Mouse (Mus musculus): ENCODE data around the gene Upf3b. TPM values are rescaled to one million over a fixed set of nuclear protein-coding genes. Genes with fewer than 3 reads are reported as not detected.

The Upf3b gene
- polyA plus RNA-seq, 1 experiment = 2.8 TPM

DNA sequence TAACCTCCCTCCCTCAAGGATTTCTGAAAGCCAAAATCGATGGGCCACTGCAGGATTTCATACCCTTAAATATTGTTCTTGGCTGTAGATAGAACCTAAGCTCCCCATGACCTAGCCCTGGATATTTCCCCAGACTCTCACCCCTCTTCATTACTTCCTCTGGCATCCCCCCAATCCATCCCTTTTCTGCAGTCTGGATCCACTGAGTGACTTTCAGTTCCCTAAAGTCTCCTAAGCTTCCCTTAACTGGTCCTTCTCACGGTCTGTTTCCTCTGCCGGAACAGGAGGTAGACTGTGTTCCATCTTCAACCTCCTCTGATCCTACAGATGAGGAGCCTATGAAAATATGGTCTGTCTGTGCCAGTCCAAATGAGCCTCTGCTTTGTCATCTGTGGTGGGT, 42.8 kb downstream of the Upf3b start:
- H3K27me3 ChIP-seq (ENCODE audit: control insufficient read depth, insufficient read depth, insufficient read length) = no peaks in the 10 kb centered on the region
- H3K36me3 ChIP-seq (ENCODE audit: control insufficient read depth, insufficient read depth) = no peaks in the 10 kb centered on the region
- H3K4me3 ChIP-seq = no peak overlapping the region
- H3K79me2 ChIP-seq (ENCODE audit: control insufficient read depth, insufficient read depth) = no peaks in the 10 kb centered on the region
- no peak overlapping the region for H3K4me2 ChIP-seq (ENCODE audit: low read depth)
- no peak overlapping the region for H3ac ChIP-seq (ENCODE audit: control insufficient read depth, insufficient read length)
- TF ChIP-seq TCF3 (IDR thresholded peaks at IDR 0.05; ENCODE audit: insufficient read length, low read depth) (no peak), MYOD1 (IDR thresholded peaks at IDR 0.05; ENCODE audit: control insufficient read depth in 1 of 3, insufficient read length in 2 of 3, low read depth in 2 of 3) (no peak), TCF12 (IDR thresholded peaks at IDR 0.05; ENCODE audit: insufficient read depth, poor library complexity, severe bottlenecking) (no peak), REST (IDR thresholded peaks at IDR 0.05; ENCODE audit: insufficient read depth, insufficient read length) (no peak), MAX (IDR thresholded peaks at IDR 0.05; ENCODE audit: low read depth) (no peak)

DNA sequence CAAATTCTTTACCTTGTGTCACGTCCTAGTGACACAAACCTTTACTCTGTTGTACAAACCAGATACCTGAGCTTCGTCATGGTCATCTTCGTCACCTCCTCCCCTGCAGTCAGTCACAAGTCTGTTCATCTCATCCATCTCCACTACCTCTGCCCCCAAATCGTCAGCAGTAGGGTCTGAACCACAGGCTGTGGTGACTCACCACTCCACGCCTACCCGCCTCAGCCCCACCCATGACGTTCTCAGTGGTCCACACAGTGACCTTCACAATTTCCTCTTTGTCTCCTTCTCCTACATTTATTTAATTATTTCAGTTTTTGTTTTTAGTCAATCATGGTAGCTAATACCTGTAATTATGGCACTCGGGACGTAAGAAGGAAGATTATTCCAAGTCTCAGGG, 46.2 kb downstream of the Upf3b start:
- no peak for TF ChIP-seq MYOG (IDR thresholded peaks at IDR 0.05; ENCODE audit: control insufficient read depth in 1 of 3, insufficient read depth in 1 of 3, insufficient read length in 2 of 3, low read depth in 2 of 3)
- no peak for TF ChIP-seq CEBPB (IDR thresholded peaks at IDR 0.05; ENCODE audit: insufficient read depth, poor library complexity, severe bottlenecking)
- no peak for TF ChIP-seq TCF12 (IDR thresholded peaks at IDR 0.05; ENCODE audit: insufficient read depth, poor library complexity, severe bottlenecking)
- no peak for TF ChIP-seq REST (IDR thresholded peaks at IDR 0.05; ENCODE audit: insufficient read depth, insufficient read length)
- no peak for TF ChIP-seq USF1 (IDR thresholded peaks at IDR 0.05; ENCODE audit: low read depth)
- no peak for TF ChIP-seq MAX (IDR thresholded peaks at IDR 0.05; ENCODE audit: low read depth)
- no peak for TF ChIP-seq E2F4 (IDR thresholded peaks at IDR 0.05; ENCODE audit: insufficient read depth)
- TF ChIP-seq MYOD1 (IDR thresholded peaks at IDR 0.05; ENCODE audit: control insufficient read depth in 1 of 3, insufficient read length in 2 of 3, low read depth in 2 of 3) = no peak
- no peak for TF ChIP-seq POLR2A (IDR thresholded peaks at IDR 0.05; ENCODE audit: insufficient read length, low read depth)
- no peak for TF ChIP-seq POLR2AphosphoS2 (IDR thresholded peaks at IDR 0.05; ENCODE audit: insufficient read length, low read depth)
- no peak for TF ChIP-seq SRF (IDR thresholded peaks at IDR 0.05; ENCODE audit: control insufficient read depth, insufficient read length, low read depth)
- TF ChIP-seq TCF3 (IDR thresholded peaks at IDR 0.05; ENCODE audit: insufficient read length, low read depth) = no peak
- H3K27me3 ChIP-seq (ENCODE audit: control insufficient read depth, insufficient read depth, insufficient read length) = no peaks in the 10 kb centered on the region
- H3K4me2 ChIP-seq (ENCODE audit: low read depth) = peak overlapping the region; percentile 15

DNA sequence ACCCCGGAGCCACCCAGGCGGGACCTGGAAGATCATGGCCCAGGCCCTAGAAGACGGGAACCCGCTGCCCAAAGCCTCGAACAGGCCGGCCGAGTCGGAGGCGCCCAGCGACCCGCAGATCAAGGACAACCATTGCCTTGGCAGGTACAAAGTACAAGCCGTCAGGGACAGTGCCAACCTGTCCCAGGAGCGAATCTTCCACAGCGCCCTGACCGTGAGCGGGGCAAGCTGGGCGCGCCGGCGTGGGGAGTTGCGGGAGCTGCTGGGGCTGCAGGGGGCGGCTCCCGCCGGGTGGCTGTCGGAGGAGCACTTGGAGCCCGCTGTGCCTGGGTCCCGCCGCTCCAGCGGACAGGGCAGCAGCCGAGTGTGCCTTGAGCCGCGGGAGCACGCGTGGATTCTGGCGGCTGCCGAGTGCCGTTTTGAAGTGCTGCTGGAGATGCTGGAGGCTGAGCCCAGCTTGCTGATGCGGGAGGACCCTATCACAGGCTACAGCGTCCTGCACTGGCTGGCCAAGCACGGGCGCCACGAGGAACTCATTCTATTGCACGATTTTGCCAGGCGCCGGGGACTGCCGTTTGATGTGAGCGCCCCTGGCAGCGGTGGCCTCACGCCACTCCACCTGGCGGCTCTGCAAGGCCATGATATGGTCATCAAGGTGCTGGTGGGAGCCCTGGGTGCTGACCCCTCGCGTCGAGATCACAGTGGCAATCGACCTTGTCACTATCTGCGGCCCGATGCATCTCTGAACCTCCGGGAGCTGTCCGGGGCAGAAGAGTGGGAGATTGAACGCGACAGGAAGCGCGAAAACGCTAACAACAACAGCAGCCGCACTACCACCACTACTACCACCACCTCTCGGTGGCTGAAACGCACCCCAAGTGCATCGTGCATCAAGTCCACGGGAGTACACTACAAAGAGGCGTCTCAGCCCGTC, 61.0 kb downstream of the Upf3b start:
- H3K4me2 ChIP-seq (ENCODE audit: low read depth) = peak overlapping the region; percentile 6
- peaks cover 26% of the 10 kb centered on the region for H3K27me3 ChIP-seq (ENCODE audit: control insufficient read depth, insufficient read depth, insufficient read length)
- H3ac ChIP-seq (ENCODE audit: control insufficient read depth, insufficient read length) = no peak overlapping the region
- no peaks in the 10 kb centered on the region for H3K79me2 ChIP-seq (ENCODE audit: control insufficient read depth, insufficient read depth)
- no peak for TF ChIP-seq REST (IDR thresholded peaks at IDR 0.05; ENCODE audit: insufficient read depth, insufficient read length)
- TF ChIP-seq USF1 (IDR thresholded peaks at IDR 0.05; ENCODE audit: low read depth) = no peak
- no peak for TF ChIP-seq SRF (IDR thresholded peaks at IDR 0.05; ENCODE audit: control insufficient read depth, insufficient read length, low read depth)
- TF ChIP-seq E2F4 (IDR thresholded peaks at IDR 0.05; ENCODE audit: insufficient read depth) = no peak
- no peak for TF ChIP-seq MAX (IDR thresholded peaks at IDR 0.05; ENCODE audit: low read depth)
- no peak overlapping the region for H3K4me3 ChIP-seq
- no peaks in the 10 kb centered on the region for H3K36me3 ChIP-seq (ENCODE audit: control insufficient read depth, insufficient read depth)

More for the DNA sequence above, 46.2 kb downstream of the Upf3b start:
- no peak overlapping the region for H3ac ChIP-seq (ENCODE audit: control insufficient read depth, insufficient read length)
- H3K4me3 ChIP-seq = no peak overlapping the region
- H3K79me2 ChIP-seq (ENCODE audit: control insufficient read depth, insufficient read depth) = no peaks in the 10 kb centered on the region
- no peaks in the 10 kb centered on the region for H3K36me3 ChIP-seq (ENCODE audit: control insufficient read depth, insufficient read depth)

DNA sequence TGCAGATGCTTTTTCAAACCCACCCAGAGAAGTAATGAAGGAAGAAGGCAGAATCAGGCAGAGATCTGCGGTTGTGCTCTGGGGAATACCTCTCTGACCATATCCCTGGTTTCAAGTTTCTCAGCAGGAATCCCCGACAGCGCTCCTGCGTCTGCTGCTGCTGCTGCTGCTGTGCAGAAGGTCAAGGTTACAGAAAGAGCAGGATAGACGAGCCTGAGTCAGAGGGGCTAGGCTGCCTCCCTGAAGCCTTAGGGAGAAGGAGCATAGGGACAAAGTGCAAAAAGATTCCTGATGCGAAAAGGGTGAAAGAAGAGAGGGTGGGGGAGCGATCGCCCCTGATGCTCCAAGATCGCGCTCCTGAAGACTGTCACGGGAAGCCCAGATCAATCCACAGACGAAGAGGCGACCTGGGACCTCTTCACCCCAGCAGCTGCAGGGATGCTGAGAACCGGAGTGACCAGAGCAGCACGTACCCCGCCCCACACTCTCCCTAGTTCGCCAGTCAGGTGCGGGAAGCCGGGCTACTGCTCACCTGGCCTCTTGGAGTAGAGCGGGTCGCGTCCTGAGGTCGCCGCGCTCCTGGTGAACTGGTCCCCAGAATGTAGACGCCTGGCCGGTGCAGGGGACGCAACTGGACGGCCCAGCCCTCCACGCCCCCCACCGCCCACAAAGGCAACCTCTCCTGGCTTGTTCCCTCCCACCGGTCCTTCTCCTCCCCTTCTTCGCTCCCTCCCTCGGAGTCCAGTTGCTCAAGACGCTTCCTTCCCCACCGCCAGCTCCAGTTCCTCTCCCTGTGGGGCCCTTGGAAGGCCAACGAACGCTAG, 61.8 kb downstream of the Upf3b start, which contains the start of gene Sowahd:
TSS of gene Sowahd (plus strand) at position 780 of the 824 bp plus-strand sequence.
- no peaks in the 10 kb centered on the region for H3K79me2 ChIP-seq (ENCODE audit: control insufficient read depth, insufficient read depth)
- H3K27me3 ChIP-seq (ENCODE audit: control insufficient read depth, insufficient read depth, insufficient read length) = peaks cover 26% of the 10 kb centered on the region
- H3ac ChIP-seq (ENCODE audit: control insufficient read depth, insufficient read length) = no peak within 1 kb of the TSS
- no peak within 1 kb of the TSS for H3K4me3 ChIP-seq
- no peaks in the 10 kb centered on the region for H3K36me3 ChIP-seq (ENCODE audit: control insufficient read depth, insufficient read depth)
- H3K4me2 ChIP-seq (ENCODE audit: low read depth) = peak within 1 kb of the TSS; percentile 6
- TF ChIP-seq E2F4 (IDR thresholded peaks at IDR 0.05; ENCODE audit: insufficient read depth) = no peak
- no peak for TF ChIP-seq CEBPB (IDR thresholded peaks at IDR 0.05; ENCODE audit: insufficient read depth, poor library complexity, severe bottlenecking)
- no peak for TF ChIP-seq POLR2A (IDR thresholded peaks at IDR 0.05; ENCODE audit: insufficient read length, low read depth)
- TF ChIP-seq SRF (IDR thresholded peaks at IDR 0.05; ENCODE audit: control insufficient read depth, insufficient read length, low read depth) = no peak
- no peak for TF ChIP-seq MYOG (IDR thresholded peaks at IDR 0.05; ENCODE audit: control insufficient read depth in 1 of 3, insufficient read depth in 1 of 3, insufficient read length in 2 of 3, low read depth in 2 of 3)
- TF ChIP-seq MAX (IDR thresholded peaks at IDR 0.05; ENCODE audit: low read depth) = no peak
- TF ChIP-seq REST (IDR thresholded peaks at IDR 0.05; ENCODE audit: insufficient read depth, insufficient read length) = no peak
- no peak for TF ChIP-seq TCF12 (IDR thresholded peaks at IDR 0.05; ENCODE audit: insufficient read depth, poor library complexity, severe bottlenecking)
- no peak for TF ChIP-seq USF1 (IDR thresholded peaks at IDR 0.05; ENCODE audit: low read depth)
- TF ChIP-seq MYOD1 (IDR thresholded peaks at IDR 0.05; ENCODE audit: control insufficient read depth in 1 of 3, insufficient read length in 2 of 3, low read depth in 2 of 3) = no peak
